Mouse (Mus musculus) frontal cortex, postnatal 10 days (tissue): ENCODE results near the gene Mks1.

ENCODE experiments used
- DNase-seq, 2 experiments: peaks; one replicate each; pipeline ENCODE4 v3.0.0; 2022; ENCODE audit warnings: low spot score in 2 of 2, mixed read lengths in 1 of 2

The Mks1 gene

GRCm38 (mm10) chr11:87875436-87875835 lies 22.4 kb downstream of the Mks1 start, which contains the start of gene Epx:
Gene Epx, minus strand, starts transcription at chr11:87875536.
- DNase-seq: no peak

GRCm38 (mm10) chr11:87879826-87880225 lies 26.8 kb downstream of the Mks1 start:
- no peak for DNase-seq

DNA sequence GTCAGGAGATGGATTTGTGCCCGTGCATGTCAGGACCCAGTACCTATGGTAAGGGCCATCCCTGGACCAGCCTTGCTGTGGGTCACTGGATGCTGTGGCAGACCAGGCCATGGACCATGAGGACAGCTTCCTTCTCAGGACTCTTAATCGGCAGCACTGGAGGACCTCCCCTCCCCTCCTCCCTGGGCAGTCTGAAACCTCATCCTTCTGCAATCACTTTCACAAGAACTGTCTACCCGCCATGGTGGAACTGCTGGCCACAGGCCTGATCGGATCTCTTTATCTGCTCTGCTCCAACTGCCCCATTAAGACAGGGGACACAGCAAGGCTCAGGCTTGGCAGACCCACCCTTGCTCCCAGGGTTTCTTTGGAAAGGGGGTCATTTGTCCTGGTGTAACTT lies 28.7 kb downstream of the Mks1 start:
- no peak for DNase-seq

DNA sequence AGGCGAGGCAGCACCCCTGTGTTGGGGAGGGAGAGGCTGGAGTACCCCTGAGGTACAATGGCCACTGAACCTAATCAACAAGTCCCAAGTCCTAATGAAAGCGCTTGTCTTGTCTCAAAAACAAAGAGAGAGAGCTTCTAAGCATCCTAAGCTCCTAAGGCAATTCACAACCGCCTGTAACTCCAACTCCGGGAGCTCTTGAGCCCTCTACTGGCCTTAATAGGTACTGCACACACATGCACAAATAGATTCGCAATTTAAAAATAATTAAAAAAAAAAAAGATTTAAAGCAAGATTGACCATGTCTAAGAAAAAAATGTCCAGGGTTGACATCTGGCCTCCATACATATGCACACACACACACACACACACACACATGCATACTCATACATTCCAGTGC lies 30.5 kb downstream of the Mks1 start:
- DNase-seq: no peak

GRCm38 (mm10) chr11:87884856-87885255 lies 31.8 kb downstream of the Mks1 start:
- no peak for DNase-seq

- no peak for DNase-seq
Measured at GRCm38 (mm10) chr11:87892168-87892567, 39.2 kb downstream of the Mks1 start, which contains the start of gene Olfr462. Gene Olfr462, minus strand, starts transcription at chr11:87892268.

DNA sequence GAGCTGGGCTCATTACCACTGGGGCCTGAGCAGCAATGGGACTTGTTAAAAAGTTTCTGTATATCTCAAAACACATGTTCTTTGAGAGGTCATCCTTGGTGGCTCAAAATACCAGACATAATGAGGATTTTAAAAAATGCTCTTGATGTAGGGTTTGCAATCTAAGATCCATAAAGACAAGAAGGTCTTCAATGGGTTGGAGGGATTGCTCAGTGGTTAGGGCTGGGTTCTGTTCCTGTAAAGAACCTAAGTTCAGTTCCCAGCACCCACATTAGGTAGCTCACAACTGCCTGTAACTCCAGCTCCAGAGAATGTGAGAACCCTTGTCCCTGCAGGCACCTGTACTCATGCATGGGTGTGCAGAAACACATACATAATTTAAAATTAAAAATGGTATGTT lies 44.3 kb downstream of the Mks1 start, which contains the start of gene Olfr463:
Olfr463 (minus strand) TSS at position 101 of the 400 bp plus-strand sequence.
- DNase-seq: no peak

GRCm38 (mm10) chr11:87904331-87904730 lies 51.3 kb downstream of the Mks1 start:
- no peak for DNase-seq
